Mouse (Mus musculus) liver, embryonic 11.5 days (tissue): ENCODE data around the gene Olfr1380. TPM values are rescaled to one million over a fixed set of nuclear protein-coding genes. Genes with fewer than 3 reads are reported as not detected.

ENCODE experiments used
- ATAC-seq: fragments of 200-750 bp; cut with Nextera tagmentation; replicated peaks from 2 replicates; pipeline ENCODE4 v1.8.0; 2017; ENCODE audit warnings: moderate number of reproducible peaks, mild to moderate bottlenecking, moderate TSS enrichment, moderate library complexity; ENCODE audit not compliant: low FRiP score
- DNase-seq: peaks from one replicate; pipeline ENCODE4 v3.0.0-alpha.2; 2017; ENCODE audit warnings: low spot score
- H3K27ac ChIP-seq: fragments of 300-500 bp; sonication (generic); 2 replicates; pipeline ENCODE4 v1.5.1; 2014; ENCODE audit warnings: mild to moderate bottlenecking, low read depth, low read length, control low read depth
- H3K27me3 ChIP-seq: fragments of 300-500 bp; sonication (generic); replicated peaks from 2 replicates; pipeline ENCODE4 v1.6.1; 2014; ENCODE audit warnings: low read length, mixed read lengths; ENCODE audit not compliant: control insufficient read depth, insufficient read depth
- H3K36me3 ChIP-seq: fragments of 300-500 bp; sonication (generic); 2 replicates; pipeline ENCODE4 v1.6.1; 2014; ENCODE audit warnings: mild to moderate bottlenecking, low read length, moderate library complexity, mixed read lengths; ENCODE audit not compliant: control insufficient read depth, insufficient read depth
- H3K4me1 ChIP-seq: fragments of 300-500 bp; sonication (generic); replicated peaks from 2 replicates; pipeline ENCODE4 v1.6.1; 2014; ENCODE audit warnings: low read length, mixed read lengths; ENCODE audit not compliant: control insufficient read depth, insufficient read depth
- H3K4me2 ChIP-seq: fragments of 300-500 bp; sonication (generic); 2 replicates; pipeline ENCODE4 v1.6.1; 2014; ENCODE audit warnings: mild to moderate bottlenecking, control low read depth, moderate library complexity
- H3K4me3 ChIP-seq: fragments of 300-500 bp; sonication (generic); 2 replicates; pipeline ENCODE4 v1.5.1; 2014; ENCODE audit warnings: low read depth, low read length, control low read depth
- H3K9ac ChIP-seq: fragments of 300-500 bp; sonication (generic); 2 replicates; pipeline ENCODE4 v1.6.1; 2014; ENCODE audit warnings: low read depth, low read length, control low read depth
- H3K9me3 ChIP-seq: fragments of 300-500 bp; sonication (generic); 2 replicates; pipeline ENCODE4 v1.6.1; 2016; ENCODE audit warnings: low read length, inconsistent platforms, mixed read lengths; ENCODE audit not compliant: control insufficient read depth
- WGBS: fragments of 180-500 bp; shearing (Covaris S2); extraction: QIAGEN DNeasy Blood & Tissue Kit; methylation state at CpG from one replicate; pipeline ENCODE4 v1.1.7; 2014; 5-methylcytosine and 5-hydroxymethylcytosine counted together
- polyA plus RNA-seq: library from polyadenylated mRNA; unstranded; fragments of >200 nt; fragmentation: Nextera tagmentation; extraction: Ambion mirVana; gene quantifications from 2 replicates; pipeline ENCODE4 v1.2.1, GENCODE M21; 2014

Gene Olfr1380
- polyA plus RNA-seq, 1 experiment from 2014 or later, result not detected

GRCm38 (mm10) chr11:49613349-49613748 is 56.7 kb downstream of the Olfr1380 start:
- 11% methylated on average over 10 of the region's 10 CpGs for WGBS
- no peak overlapping the region for H3K9ac ChIP-seq
- DNase-seq (no peak), ATAC-seq (peak; percentile 53)
- no peak overlapping the region for H3K4me3 ChIP-seq
- 0 out of 2 replicates have a peak overlapping the region, but pooled peaks have one; percentile 2 for H3K4me2 ChIP-seq
- H3K36me3 ChIP-seq, result no peaks in the 10 kb centered on the region
- no peaks in the 10 kb centered on the region for H3K9me3 ChIP-seq
- H3K27ac ChIP-seq, result no peak overlapping the region
- H3K27me3 ChIP-seq, result peaks cover 34% of the 10 kb centered on the region
- no peaks in the 10 kb centered on the region for H3K4me1 ChIP-seq

Other genes starting within 250 kb of the Olfr1380 start
- not detected in 2 replicates for gene Olfr1391, start 234.1 kb upstream of the Olfr1380 start, polyA plus RNA-seq
- gene Olfr1390, start 221.7 kb upstream of the Olfr1380 start, polyA plus RNA-seq, result not detected in 2 replicates
- gene Olfr1389, start 133.8 kb upstream of the Olfr1380 start, polyA plus RNA-seq, result not detected in 2 replicates
- gene Olfr1388, start 120.3 kb upstream of the Olfr1380 start, polyA plus RNA-seq, result 0.19 and 0.21 TPM in 2 replicates
- not detected in 2 replicates for gene Olfr1387, start 101.5 kb upstream of the Olfr1380 start, polyA plus RNA-seq
- gene Olfr1386, start 91.8 kb upstream of the Olfr1380 start, polyA plus RNA-seq, result not detected in 2 replicates
- not detected in 2 replicates for gene Olfr1385, start 67.8 kb upstream of the Olfr1380 start, polyA plus RNA-seq
- not detected in 2 replicates for gene Olfr1384, start 50.2 kb upstream of the Olfr1380 start, polyA plus RNA-seq
- not detected in 2 replicates for gene Olfr1383, start 37.2 kb upstream of the Olfr1380 start, polyA plus RNA-seq
- gene Olfr1382, start 28.6 kb upstream of the Olfr1380 start, polyA plus RNA-seq, result not detected in 2 replicates
- gene Olfr1381, start 13.4 kb upstream of the Olfr1380 start, polyA plus RNA-seq, result not detected in 2 replicates
- gene Flt4, start 52.4 kb downstream of the Olfr1380 start, polyA plus RNA-seq, result 9.2 and 9.9 TPM in 2 replicates
- gene Scgb3a1, start 106.7 kb downstream of the Olfr1380 start, polyA plus RNA-seq, result not detected in 2 replicates
- gene Cnot6, start 155.8 kb downstream of the Olfr1380 start, polyA plus RNA-seq, result 34.8 and 35.9 TPM in 2 replicates
- gene Gfpt2, start 237.3 kb downstream of the Olfr1380 start, polyA plus RNA-seq, result 6.2 and 6.5 TPM in 2 replicates